In the genomic region with DNA sequence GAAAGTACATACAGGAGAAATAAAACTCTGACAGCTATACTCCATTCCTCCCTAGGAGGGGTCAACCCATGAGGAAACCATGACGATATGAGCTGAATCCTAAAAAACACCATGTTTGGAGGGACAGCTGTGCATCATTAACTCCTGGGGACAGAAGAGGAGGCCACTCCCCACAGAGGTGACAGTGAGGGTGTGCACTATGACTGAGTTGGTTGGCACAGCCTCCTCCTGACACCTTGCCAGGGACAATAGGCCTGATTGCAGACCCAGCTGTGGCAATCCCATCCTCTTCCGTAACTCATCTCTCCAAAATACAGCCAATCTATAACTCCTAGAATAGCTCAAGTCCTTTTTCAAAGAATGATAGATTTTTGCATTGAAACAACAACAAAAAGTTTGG, we compare ENCODE assay signal across 21 mouse cellular contexts.
A peak's percentile ranks its signal among the peaks of the same experiment; 100 is the strongest.
DNase-seq lines count a peak whose midpoint lies in the region; ATAC-seq and TF ChIP-seq lines count a peak whose summit lies in the region.
"Had no signal": no experiment of that assay in that cellular context is flagged by ENCODE, and none has a peak within 500 bp of the region (broad histone marks: within the 10 kb centered on the region; RNA-seq: fewer than 3 reads in every experiment).

No protein-coding gene starts in this region.

- H3K9me3 ChIP-seq in liver, embryonic 11.5 days (ENCODE audit: control insufficient read depth, low read length): no peaks in the 10 kb centered on the region
- H3K9me3 ChIP-seq: forebrain, embryonic 10.5 days; forebrain, embryonic 15.5 days; liver, embryonic 15.5 days had no signal

- no peaks in the 10 kb centered on the region for H3K27me3 ChIP-seq in liver, adult 2 months (ENCODE audit: control insufficient read depth, insufficient read depth, low read length)
- H3K27me3 ChIP-seq in liver, embryonic 11.5 days (replicated peaks; ENCODE audit: control insufficient read depth, insufficient read depth, low read length): no peaks in the 10 kb centered on the region
- H3K27me3 ChIP-seq: embryonic facial prominence, embryonic 13.5 days; forebrain, embryonic 15.5 days; hindbrain, embryonic 13.5 days; liver, embryonic 15.5 days had no signal

- peak; percentile 31 for DNase-seq in gastrocnemius, adult 2 months
- DNase-seq in gastrocnemius, postnatal 10 days: no peak
- DNase-seq in liver, adult 2 months (ENCODE audit: extremely low read depth, low read depth, low spot score): peak; percentile 29
- DNase-seq in liver, embryonic 11.5 days (ENCODE audit: low spot score): no peak
- DNase-seq in lung, postnatal 14 days: peak; percentile 13
- DNase-seq in lung, postnatal 36 days: no peak
- DNase-seq: adrenal gland, postnatal 25 days; B cell, adult 2 months; cerebellum, adult 18-20 months; gastrocnemius, postnatal 36 days; kidney, adult 8-10 months; kidney, postnatal 10 days; layer of hippocampus, postnatal 36 days; left cerebral cortex, postnatal 4 days; midbrain, embryonic 14.5 days had no signal

- whole genome bisulfite sequencing in liver, adult 2 months: 55% methylated on average over 2 of the region's 2 CpGs
- WGBS in liver, embryonic 11.5 days: 83% methylated on average over 2 of the region's 2 CpGs

- no peak for ATAC-seq in liver, embryonic 11.5 days (replicated peaks; ENCODE audit: low FRiP score)
- ATAC-seq: forebrain, embryonic 15.5 days; intestine, embryonic 16.5 days had no signal

- H3K4me1 ChIP-seq in liver, adult 2 months (ENCODE audit: control insufficient read depth, insufficient read depth, low read length): no peaks in the 10 kb centered on the region
- H3K4me1 ChIP-seq in liver, embryonic 11.5 days (replicated peaks; ENCODE audit: control insufficient read depth, insufficient read depth, low read length): no peaks in the 10 kb centered on the region
- H3K4me1 ChIP-seq: embryonic facial prominence, embryonic 13.5 days; forebrain, embryonic 10.5 days; forebrain, embryonic 15.5 days; hindbrain, embryonic 13.5 days; liver, embryonic 15.5 days had no signal

- H3K9ac ChIP-seq in liver, adult 2 months (ENCODE audit: low read depth, low read length): no peak overlapping the region
- no peak overlapping the region for H3K9ac ChIP-seq in liver, embryonic 11.5 days (ENCODE audit: low read depth, low read length)
- H3K9ac ChIP-seq: embryonic facial prominence, embryonic 13.5 days; forebrain, embryonic 15.5 days; hindbrain, embryonic 13.5 days; liver, embryonic 15.5 days had no signal

- TF ChIP-seq CTCF in gastrocnemius, adult 2 months (IDR thresholded peaks at IDR 0.05): no peak
- TF ChIP-seq CTCF in liver, adult 2 months (IDR thresholded peaks at IDR 0.05; ENCODE audit: low read depth, low read length): no peak

- intact Hi-C loops in gastrocnemius, adult 2 months (cut with DNase I): no loop called here

- H3K4me3 ChIP-seq in gastrocnemius, adult 2 months: no peak overlapping the region
- H3K4me3 ChIP-seq in liver, adult 2 months (ENCODE audit: insufficient read depth, low read depth, low read length): no peak overlapping the region
- no peak overlapping the region for H3K4me3 ChIP-seq in liver, embryonic 11.5 days (ENCODE audit: low read depth, low read length)
- H3K4me3 ChIP-seq: embryonic facial prominence, embryonic 13.5 days; forebrain, embryonic 10.5 days; forebrain, embryonic 15.5 days; hindbrain, embryonic 13.5 days; liver, embryonic 15.5 days had no signal

- H3K27ac ChIP-seq in gastrocnemius, adult 2 months: no peak overlapping the region
- H3K27ac ChIP-seq in liver, adult 2 months (replicated peaks; ENCODE audit: insufficient read depth, low read depth, low read length): no peak overlapping the region
- H3K27ac ChIP-seq in liver, embryonic 11.5 days (ENCODE audit: low read depth, low read length): no peak overlapping the region
- H3K27ac ChIP-seq: embryonic facial prominence, embryonic 13.5 days; forebrain, embryonic 10.5 days; forebrain, embryonic 15.5 days; hindbrain, embryonic 13.5 days; liver, embryonic 15.5 days had no signal

- no peak overlapping the region for H3K4me2 ChIP-seq in liver, embryonic 11.5 days
- H3K4me2 ChIP-seq: embryonic facial prominence, embryonic 13.5 days; forebrain, embryonic 15.5 days; hindbrain, embryonic 13.5 days; liver, embryonic 15.5 days had no signal

- no peak for TF ChIP-seq POLR2A in liver, adult 2 months (IDR thresholded peaks at IDR 0.05; ENCODE audit: extremely low read depth, insufficient read depth, low read length)

- H3K36me3 ChIP-seq in liver, adult 2 months (ENCODE audit: control insufficient read depth, insufficient read depth, low read length): no peaks in the 10 kb centered on the region
- no peaks in the 10 kb centered on the region for H3K36me3 ChIP-seq in liver, embryonic 11.5 days (ENCODE audit: control insufficient read depth, insufficient read depth, low read length)
- H3K36me3 ChIP-seq: embryonic facial prominence, embryonic 13.5 days; forebrain, embryonic 10.5 days; forebrain, embryonic 15.5 days; hindbrain, embryonic 13.5 days; liver, embryonic 15.5 days had no signal

- no peaks in the 10 kb centered on the region for H3K79me2 ChIP-seq in liver, adult 2 months (ENCODE audit: control insufficient read depth, insufficient read depth, low read length)

Comparison
In these comparisons a context has a peak if more than half of its experiments do, and no peak if none do; other contexts are left out.
1. DNase-seq: peak in gastrocnemius, adult 2 months (single experiment), liver, adult 2 months (single experiment) and lung, postnatal 14 days (single experiment); none in gastrocnemius, postnatal 10 days (single experiment), liver, embryonic 11.5 days (single experiment) and lung, postnatal 36 days (single experiment).